Mouse (Mus musculus) kidney, postnatal 36 days (tissue): ENCODE measurements around the gene Frmd4b.
"Not testable (repeated sequence)": the region's sequence is repeated elsewhere in the genome, so short reads cannot be mapped to it uniquely, and the experiment has no call there.

Source experiments
- DNase-seq, 2 experiments: peaks; one replicate each; pipeline ENCODE4 v3.0.0; 2021 to 2022; ENCODE audit warnings: mixed read lengths in 2 of 2

The Frmd4b gene

GRCm38 (mm10) chr6:97286332-97286731, 331.0 kb downstream of the Frmd4b start:
- no peak for DNase-seq

- no peak for DNase-seq
Observed at GRCm38 (mm10) chr6:97283676-97284075, 333.7 kb downstream of the Frmd4b start.

- DNase-seq = peak; percentile 63 to 69
Observed at GRCm38 (mm10) chr6:97278878-97279277, 338.5 kb downstream of the Frmd4b start.

GRCm38 (mm10) chr6:97278014-97278787, 339.1 kb downstream of the Frmd4b start:
- peak; percentile 88 to 89 for DNase-seq

GRCm38 (mm10) chr6:97276890-97277497, 340.3 kb downstream of the Frmd4b start:
- DNase-seq = no peak

- peak; percentile 43 to 48 for DNase-seq
Observed at GRCm38 (mm10) chr6:97276366-97276765, 341.0 kb downstream of the Frmd4b start.

GRCm38 (mm10) chr6:97275760-97276159, 341.6 kb downstream of the Frmd4b start:
- DNase-seq = no peak

GRCm38 (mm10) chr6:97273777-97274176, 343.6 kb downstream of the Frmd4b start:
- DNase-seq = no peak

GRCm38 (mm10) chr6:97273058-97273710, 344.2 kb downstream of the Frmd4b start:
- DNase-seq = no peak

GRCm38 (mm10) chr6:97272349-97272748, 345.0 kb downstream of the Frmd4b start:
- DNase-seq = no peak

GRCm38 (mm10) chr6:97269596-97269995, 347.7 kb downstream of the Frmd4b start:
- no peak for DNase-seq

- DNase-seq = no peak
Observed at GRCm38 (mm10) chr6:97267132-97267531, 350.2 kb downstream of the Frmd4b start.

GRCm38 (mm10) chr6:97266661-97267060, 350.7 kb downstream of the Frmd4b start:
- no peak for DNase-seq

GRCm38 (mm10) chr6:97265705-97266104, 351.6 kb downstream of the Frmd4b start:
- DNase-seq = no peak

- DNase-seq = peak; percentile 36 to 39
Observed at GRCm38 (mm10) chr6:97265240-97265639, 352.1 kb downstream of the Frmd4b start.

GRCm38 (mm10) chr6:97263750-97264149, 353.6 kb downstream of the Frmd4b start:
- DNase-seq = not testable (repeated sequence)

- peak in 1 of 2 experiments; percentile 18 for DNase-seq
Observed at GRCm38 (mm10) chr6:97262229-97262628, 355.1 kb downstream of the Frmd4b start.

GRCm38 (mm10) chr6:97259926-97260325, 357.4 kb downstream of the Frmd4b start:
- DNase-seq = not testable (repeated sequence)

- DNase-seq = no peak
Observed at GRCm38 (mm10) chr6:97258489-97258888, 358.9 kb downstream of the Frmd4b start.

GRCm38 (mm10) chr6:97252711-97253221, 364.6 kb downstream of the Frmd4b start, which contains the start of gene Lmod3:
Gene Lmod3, minus strand, starts transcription at chr6:97252759.
- peak; percentile 17 to 21 for DNase-seq

- DNase-seq = no peak
Observed at GRCm38 (mm10) chr6:97252086-97252485, 365.3 kb downstream of the Frmd4b start.

- DNase-seq = peak; percentile 68 to 79
Observed at GRCm38 (mm10) chr6:97250966-97251365, 366.4 kb downstream of the Frmd4b start.

- no peak for DNase-seq
Observed at GRCm38 (mm10) chr6:97245200-97245599, 372.1 kb downstream of the Frmd4b start.
